In the genomic region with DNA sequence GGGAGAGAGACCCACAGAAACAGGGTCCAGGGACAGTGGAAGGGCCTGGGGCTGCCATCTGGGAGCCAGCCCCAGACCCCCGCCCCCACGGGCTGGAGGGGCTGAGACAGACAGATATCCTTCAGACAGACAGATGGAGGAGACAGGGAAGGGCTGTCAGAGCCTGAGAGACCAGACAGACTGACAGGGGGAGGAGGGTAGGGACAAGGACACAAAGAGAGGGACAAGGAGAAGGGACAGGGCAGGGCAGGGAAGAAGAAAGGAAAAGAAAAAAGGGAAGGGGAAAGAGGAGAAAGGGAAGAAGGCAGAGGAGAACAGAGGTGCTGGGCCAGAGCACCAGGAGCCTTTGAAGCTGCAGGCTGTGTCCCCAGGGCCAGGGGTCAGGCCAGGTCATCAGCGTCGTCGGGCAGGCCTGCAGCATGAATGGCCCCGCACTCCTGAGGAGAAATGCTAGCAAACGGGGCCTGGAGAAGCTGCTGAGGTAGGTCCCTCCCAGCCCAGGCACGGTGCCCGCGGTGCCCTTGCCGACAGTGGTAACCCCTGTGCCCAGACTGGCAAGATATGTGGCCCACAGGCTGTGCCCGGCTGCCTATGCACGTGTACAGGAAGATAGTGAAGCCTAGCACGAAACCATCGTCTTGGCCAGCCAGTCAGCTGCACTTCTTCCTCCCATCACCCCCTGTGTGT, we compare ENCODE assay signal across 7 mouse cellular contexts. TPM values are rescaled to one million over a fixed set of nuclear protein-coding genes. Genes with fewer than 3 reads are reported as not detected.
DNase-seq lines count a peak whose midpoint lies in the region; ATAC-seq lines count a peak whose summit lies in the region.

No protein-coding gene starts in this region.

- H3K27ac ChIP-seq in neural tube, embryonic 15.5 days (replicated peaks) = no peak overlapping the region
- H3K27ac ChIP-seq in forebrain, embryonic 13.5 days = 0 out of 2 replicates have a peak overlapping the region, but pooled peaks have one; percentile 19
- H3K27ac ChIP-seq in hindbrain, embryonic 16.5 days (ENCODE audit: low read depth, low read length) = no peak overlapping the region
- H3K27ac ChIP-seq in stomach, embryonic 15.5 days = peak overlapping the region; percentile 97

- peak; percentile 41 for DNase-seq in neural tube, embryonic 10.5 days (ENCODE audit: extremely low spot score, low spot score)
- DNase-seq in layer of hippocampus, adult 11-12 months (ENCODE audit: low spot score) = no peak
- DNase-seq in frontal cortex, postnatal 36 days (ENCODE audit: low spot score in 2 of 2) = no peak

- H3K9me3 ChIP-seq in neural tube, embryonic 15.5 days (replicated peaks) = no peaks in the 10 kb centered on the region
- H3K9me3 ChIP-seq in forebrain, embryonic 13.5 days (replicated peaks) = no peaks in the 10 kb centered on the region
- H3K9me3 ChIP-seq in hindbrain, embryonic 16.5 days (ENCODE audit: control insufficient read depth, low read length) = no peaks in the 10 kb centered on the region
- no peaks in the 10 kb centered on the region for H3K9me3 ChIP-seq in stomach, embryonic 15.5 days

- WGBS in neural tube, embryonic 15.5 days = 33% methylated on average over 15 of the region's 15 CpGs
- WGBS in forebrain, embryonic 13.5 days = 41% methylated on average over 15 of the region's 15 CpGs
- WGBS in hindbrain, embryonic 16.5 days = 36% methylated on average over 15 of the region's 15 CpGs
- 27% methylated on average over 15 of the region's 15 CpGs for WGBS in stomach, embryonic 15.5 days

- H3K4me1 ChIP-seq in neural tube, embryonic 15.5 days = peaks cover 15% of the 10 kb centered on the region; the same call in 1 of the 2 replicates
- H3K4me1 ChIP-seq in forebrain, embryonic 13.5 days = peaks cover 23% of the 10 kb centered on the region
- H3K4me1 ChIP-seq in hindbrain, embryonic 16.5 days (ENCODE audit: control insufficient read depth, insufficient read depth, low read depth, low read length) = peaks cover 3% of the 10 kb centered on the region; the same call in 1 of the 2 replicates
- peaks cover 32% of the 10 kb centered on the region for H3K4me1 ChIP-seq in stomach, embryonic 15.5 days

- no peaks in the 10 kb centered on the region for H3K27me3 ChIP-seq in neural tube, embryonic 15.5 days (replicated peaks)
- H3K27me3 ChIP-seq in forebrain, embryonic 13.5 days = no peaks in the 10 kb centered on the region
- no peaks in the 10 kb centered on the region for H3K27me3 ChIP-seq in hindbrain, embryonic 16.5 days (replicated peaks; ENCODE audit: control insufficient read depth, insufficient read depth, low read length)
- no peaks in the 10 kb centered on the region for H3K27me3 ChIP-seq in stomach, embryonic 15.5 days (replicated peaks)

- no peak overlapping the region for H3K4me2 ChIP-seq in neural tube, embryonic 15.5 days
- H3K4me2 ChIP-seq in forebrain, embryonic 13.5 days = no peak overlapping the region
- no peak overlapping the region for H3K4me2 ChIP-seq in hindbrain, embryonic 16.5 days (ENCODE audit: low read length)
- peak overlapping the region; percentile 59 for H3K4me2 ChIP-seq in stomach, embryonic 15.5 days

- no peak for ATAC-seq in neural tube, embryonic 15.5 days (ENCODE audit: low FRiP score)
- no peak for ATAC-seq in forebrain, embryonic 13.5 days
- no peak for ATAC-seq in hindbrain, embryonic 16.5 days
- no peak for ATAC-seq in stomach, embryonic 15.5 days (ENCODE audit: insufficient read depth, low FRiP score, low read depth)

- no peaks in the 10 kb centered on the region for H3K36me3 ChIP-seq in neural tube, embryonic 15.5 days
- H3K36me3 ChIP-seq in forebrain, embryonic 13.5 days (ENCODE audit: poor library complexity, severe bottlenecking) = no peaks in the 10 kb centered on the region
- H3K36me3 ChIP-seq in hindbrain, embryonic 16.5 days (ENCODE audit: control insufficient read depth, insufficient read depth, low read length) = no peaks in the 10 kb centered on the region
- no peaks in the 10 kb centered on the region for H3K36me3 ChIP-seq in stomach, embryonic 15.5 days

- no peak overlapping the region for H3K9ac ChIP-seq in neural tube, embryonic 15.5 days (replicated peaks)
- peak overlapping the region; percentile 14 for H3K9ac ChIP-seq in forebrain, embryonic 13.5 days
- H3K9ac ChIP-seq in hindbrain, embryonic 16.5 days (ENCODE audit: low read depth, low read length) = peak overlapping the region; percentile 13; the same call in 1 of the 2 replicates
- peak overlapping the region; percentile 51 for H3K9ac ChIP-seq in stomach, embryonic 15.5 days

- H3K4me3 ChIP-seq in neural tube, embryonic 15.5 days (replicated peaks) = no peak overlapping the region
- H3K4me3 ChIP-seq in forebrain, embryonic 13.5 days = no peak overlapping the region
- H3K4me3 ChIP-seq in hindbrain, embryonic 16.5 days (ENCODE audit: low read length) = no peak overlapping the region
- peak overlapping the region; percentile 38 for H3K4me3 ChIP-seq in stomach, embryonic 15.5 days (replicated peaks)

RNA-seq across cellular contexts. Expression of gene Lsp1, which starts 11.4 kb away (rescaled TPM):
- 6.9 and 58.6 TPM in 2 replicates for polyA plus RNA-seq in neural tube, embryonic 15.5 days (2015; fragmentation: Nextera tagmentation; extraction: Ambion mirVana)
- polyA plus RNA-seq in forebrain, embryonic 13.5 days (2015; fragmentation: Nextera tagmentation; extraction: Ambion mirVana) = 4.2 TPM in 2 replicates
- polyA plus RNA-seq in hindbrain, embryonic 16.5 days (2015; fragmentation: Nextera tagmentation; extraction: Ambion mirVana) = 5.5 and 6.0 TPM in 2 replicates
- 196 and 211 TPM in 2 replicates for polyA plus RNA-seq in stomach, embryonic 15.5 days (2015; fragmentation: Nextera tagmentation; extraction: Ambion mirVana)

RNA-seq across cellular contexts. Expression of gene Tnnt3, which starts 26.6 kb away (rescaled TPM):
- 14.9 and 26.9 TPM in 2 replicates for polyA plus RNA-seq in neural tube, embryonic 15.5 days (2015; fragmentation: Nextera tagmentation; extraction: Ambion mirVana)
- 0.28 and 0.77 TPM in 2 replicates for polyA plus RNA-seq in forebrain, embryonic 13.5 days (2015; fragmentation: Nextera tagmentation; extraction: Ambion mirVana)
- 3.1 and 25.7 TPM in 2 replicates for polyA plus RNA-seq in hindbrain, embryonic 16.5 days (2015; fragmentation: Nextera tagmentation; extraction: Ambion mirVana)
- 4.6 and 11.8 TPM in 2 replicates for polyA plus RNA-seq in stomach, embryonic 15.5 days (2015; fragmentation: Nextera tagmentation; extraction: Ambion mirVana)

RNA-seq across cellular contexts. Expression of gene Tnni2, which starts 30.4 kb away (rescaled TPM):
- 16.4 and 24.8 TPM in 2 replicates for polyA plus RNA-seq in neural tube, embryonic 15.5 days (2015; fragmentation: Nextera tagmentation; extraction: Ambion mirVana)
- polyA plus RNA-seq in forebrain, embryonic 13.5 days (2015; fragmentation: Nextera tagmentation; extraction: Ambion mirVana) = 0.61 TPM in 1 of 2 replicates, not detected in the other
- polyA plus RNA-seq in hindbrain, embryonic 16.5 days (2015; fragmentation: Nextera tagmentation; extraction: Ambion mirVana) = 2.0 and 22.5 TPM in 2 replicates
- polyA plus RNA-seq in stomach, embryonic 15.5 days (2015; fragmentation: Nextera tagmentation; extraction: Ambion mirVana) = 10.4 and 13.3 TPM in 2 replicates

RNA-seq across cellular contexts. Expression of gene Syt8, which starts 37.4 kb away (rescaled TPM):
- 0.14 TPM in 1 of 2 replicates, not detected in the other for polyA plus RNA-seq in neural tube, embryonic 15.5 days (2015; fragmentation: Nextera tagmentation; extraction: Ambion mirVana)
- not detected in 2 replicates for polyA plus RNA-seq in forebrain, embryonic 13.5 days (2015; fragmentation: Nextera tagmentation; extraction: Ambion mirVana)
- polyA plus RNA-seq in hindbrain, embryonic 16.5 days (2015; fragmentation: Nextera tagmentation; extraction: Ambion mirVana) = not detected in 2 replicates
- polyA plus RNA-seq in stomach, embryonic 15.5 days (2015; fragmentation: Nextera tagmentation; extraction: Ambion mirVana) = 13.2 and 19.6 TPM in 2 replicates

Comparison
In these comparisons a context has a peak if more than half of its experiments do, and no peak if none do; other contexts are left out.
1. H3K27ac ChIP-seq: peak in forebrain, embryonic 13.5 days (single experiment) and stomach, embryonic 15.5 days (single experiment); none in neural tube, embryonic 15.5 days (single experiment) and hindbrain, embryonic 16.5 days (single experiment).